Mouse (Mus musculus): ENCODE results near the gene Cep290. TPM values are rescaled to one million over a fixed set of nuclear protein-coding genes. Genes with fewer than 3 reads are reported as not detected.
A peak's percentile ranks its signal among the peaks of the same experiment; 100 is the strongest.

Gene Cep290
- polyA plus RNA-seq, 1 experiment from 2014 or later, result 2.1 TPM

DNA sequence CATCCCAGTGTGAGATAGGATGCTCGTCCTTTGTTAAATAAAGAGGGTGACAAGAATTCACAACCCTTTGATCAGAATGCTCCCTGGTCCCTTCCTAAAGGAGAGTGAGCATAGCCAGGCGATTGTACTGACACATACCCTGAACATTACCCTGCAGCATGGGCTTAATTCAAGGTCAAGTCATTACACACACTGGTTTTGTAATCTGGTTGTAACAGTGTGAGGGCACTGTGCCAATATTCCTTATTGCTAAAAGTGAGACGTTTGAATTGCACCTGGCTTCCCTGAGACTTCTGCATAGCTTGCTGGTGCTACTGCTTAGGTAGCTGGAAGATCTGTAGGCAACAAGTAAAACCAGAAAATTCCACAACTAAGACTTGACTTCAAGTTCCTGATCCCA lies 96.8 kb downstream of the Cep290 start:
- DNase-seq (ENCODE audit: low spot score) (no peak), ATAC-seq (ENCODE audit: low FRiP score, low TSS enrichment) (no peak)
- Histone ChIP-seq H3K4me3 (ENCODE audit: low read depth, low read length) (no peak overlapping the region), H3K9me3 (ENCODE audit: control insufficient read depth, low read length) (no peaks in the 10 kb centered on the region), H3K9ac (ENCODE audit: low read length) (no peak overlapping the region), H3K27ac (replicated peaks) (no peak overlapping the region), H3K36me3 (ENCODE audit: control insufficient read depth, insufficient read depth, low read length) (no peaks in the 10 kb centered on the region), H3K4me2 (replicated peaks; ENCODE audit: low read depth) (no peak overlapping the region), H3K4me1 (replicated peaks; ENCODE audit: control insufficient read depth, insufficient read depth) (no peaks in the 10 kb centered on the region), H3K27me3 (ENCODE audit: control insufficient read depth, insufficient read depth, low read length) (no peaks in the 10 kb centered on the region)
- TF ChIP-seq CTCF (IDR thresholded peaks at IDR 0.05; ENCODE audit: low read depth), result no peak
- no peak for TF ChIP-seq EP300 (optimal IDR thresholded peaks at IDR 0.05)
- 72% methylated on average over 3 of the region's 3 CpGs for WGBS

DNA sequence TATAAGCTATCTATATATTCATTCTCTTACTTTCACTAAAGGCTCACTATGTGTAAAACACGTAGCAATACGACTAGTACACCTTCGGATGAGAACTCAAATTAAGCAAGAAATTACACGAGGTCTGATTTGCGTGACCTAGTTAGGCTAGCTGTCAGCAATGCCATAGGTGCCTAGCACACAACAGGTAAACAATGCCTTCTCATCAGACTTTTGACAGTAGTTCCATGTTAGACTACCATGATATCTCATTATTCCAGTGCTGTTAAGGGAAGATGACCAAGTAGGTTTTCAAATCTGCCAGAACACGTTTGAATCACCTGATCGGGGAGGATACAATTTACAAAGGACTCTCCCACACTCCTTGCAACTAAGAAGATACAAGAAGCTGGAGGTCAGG lies 101.2 kb downstream of the Cep290 start:
- TF ChIP-seq EP300 (optimal IDR thresholded peaks at IDR 0.05) (no peak), CTCF (IDR thresholded peaks at IDR 0.05; ENCODE audit: low read depth) (no peak)
- H3K9ac ChIP-seq (ENCODE audit: low read length), result peak overlapping the region; percentile 75
- no peaks in the 10 kb centered on the region for H3K27me3 ChIP-seq (ENCODE audit: control insufficient read depth, insufficient read depth, low read length)
- DNase-seq (ENCODE audit: low spot score), result no peak
- H3K4me1 ChIP-seq (replicated peaks; ENCODE audit: control insufficient read depth, insufficient read depth), result no peaks in the 10 kb centered on the region
- peak overlapping the region; percentile 73 for H3K4me3 ChIP-seq (ENCODE audit: low read depth, low read length)
- 35% methylated on average over 7 of the region's 7 CpGs for WGBS
- no peak; the same call in 1 of the 2 replicates for ATAC-seq (ENCODE audit: low FRiP score, low TSS enrichment)
- H3K36me3 ChIP-seq (ENCODE audit: control insufficient read depth, insufficient read depth, low read length), result no peaks in the 10 kb centered on the region
- no peaks in the 10 kb centered on the region for H3K9me3 ChIP-seq (ENCODE audit: control insufficient read depth, low read length)
- H3K4me2 ChIP-seq (replicated peaks; ENCODE audit: low read depth), result peak overlapping the region; percentile 88
- no peak overlapping the region for H3K27ac ChIP-seq (replicated peaks)

DNA sequence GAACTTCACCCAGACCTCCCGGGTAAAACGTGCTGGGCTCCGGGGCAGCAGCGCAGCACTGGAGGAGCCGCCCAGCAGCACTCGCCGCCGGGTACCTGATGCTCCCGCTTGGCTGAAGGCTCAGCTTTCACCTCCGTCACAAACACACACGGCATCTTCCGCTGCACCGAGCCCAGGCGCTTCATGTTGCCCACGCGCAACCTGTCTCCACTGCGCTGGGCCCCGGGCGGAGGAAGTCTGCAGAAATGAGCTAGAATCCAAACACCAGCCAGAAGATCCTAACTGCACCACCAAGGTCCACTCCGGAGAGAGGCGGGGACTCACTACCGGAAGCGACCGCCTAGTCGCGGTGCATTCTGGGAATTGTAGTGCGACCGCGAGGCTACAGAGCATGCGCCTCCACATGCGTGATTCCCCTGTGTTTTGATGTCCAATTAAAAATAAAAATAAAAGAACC lies 101.6 kb downstream of the Cep290 start:
- Histone ChIP-seq H3K4me3 (ENCODE audit: low read depth, low read length) (peak overlapping the region; percentile 73), H3K36me3 (ENCODE audit: control insufficient read depth, insufficient read depth, low read length) (no peaks in the 10 kb centered on the region), H3K4me2 (replicated peaks; ENCODE audit: low read depth) (peak overlapping the region; percentile 88), H3K4me1 (replicated peaks; ENCODE audit: control insufficient read depth, insufficient read depth) (no peaks in the 10 kb centered on the region), H3K27me3 (ENCODE audit: control insufficient read depth, insufficient read depth, low read length) (no peaks in the 10 kb centered on the region), H3K9me3 (ENCODE audit: control insufficient read depth, low read length) (no peaks in the 10 kb centered on the region), H3K9ac (ENCODE audit: low read length) (peak overlapping the region; percentile 75), H3K27ac (replicated peaks) (no peak overlapping the region)
- DNase-seq (ENCODE audit: low spot score), result peak; percentile 88
- TF ChIP-seq CTCF (IDR thresholded peaks at IDR 0.05; ENCODE audit: low read depth) (no peak), EP300 (optimal IDR thresholded peaks at IDR 0.05) (no peak)
- WGBS, result under 1% methylated on average over 31 of the region's 31 CpGs
- peak; percentile 97 for ATAC-seq (ENCODE audit: low FRiP score, low TSS enrichment)

DNA sequence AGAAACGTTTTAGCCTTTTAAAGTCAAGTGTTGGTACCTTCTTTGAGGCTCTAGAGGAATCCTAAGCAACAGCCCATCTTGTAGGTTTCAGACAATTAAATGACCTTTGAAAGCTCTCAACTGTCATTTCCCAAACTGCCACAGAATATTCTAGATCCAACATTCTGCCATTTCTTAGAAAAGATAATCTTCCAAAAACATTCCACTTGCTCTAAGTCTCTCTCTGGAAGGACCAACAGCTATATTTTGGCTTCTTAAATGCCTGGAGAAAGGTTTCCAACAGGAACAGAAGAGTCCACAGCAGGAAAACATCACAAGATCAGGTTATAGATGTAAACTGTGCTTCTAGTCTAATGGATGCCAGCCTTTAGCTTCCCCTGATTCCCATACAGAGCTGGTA lies 103.0 kb downstream of the Cep290 start, which contains the start of the genes 4930430F08Rik and 1700017N19Rik:
Gene 4930430F08Rik, minus strand, starts transcription at position 101 of the 400 bp plus-strand sequence.
Gene 1700017N19Rik, plus strand, starts transcription at position 162 of the 400 bp plus-strand sequence.
- H3K27me3 ChIP-seq (ENCODE audit: control insufficient read depth, insufficient read depth, low read length), result no peaks in the 10 kb centered on the region
- ATAC-seq (ENCODE audit: low FRiP score, low TSS enrichment) (no peak), DNase-seq (ENCODE audit: low spot score) (no peak)
- H3K4me3 ChIP-seq (ENCODE audit: low read depth, low read length), result no peak within 1 kb of the TSS
- no peak within 1 kb of the TSS for H3K9ac ChIP-seq (ENCODE audit: low read length)
- no peak within 1 kb of the TSS for H3K27ac ChIP-seq (replicated peaks)
- peak within 1 kb of the TSS; percentile 88; the same call in 1 of the 2 replicates for H3K4me2 ChIP-seq (replicated peaks; ENCODE audit: low read depth)
- no peaks in the 10 kb centered on the region for H3K4me1 ChIP-seq (replicated peaks; ENCODE audit: control insufficient read depth, insufficient read depth)
- H3K36me3 ChIP-seq (ENCODE audit: control insufficient read depth, insufficient read depth, low read length), result no peaks in the 10 kb centered on the region
- 82% methylated on average over 1 of the region's 1 CpGs for WGBS
- TF ChIP-seq CTCF (IDR thresholded peaks at IDR 0.05; ENCODE audit: low read depth) (no peak), EP300 (optimal IDR thresholded peaks at IDR 0.05) (no peak)
- H3K9me3 ChIP-seq (ENCODE audit: control insufficient read depth, low read length), result no peaks in the 10 kb centered on the region

DNA sequence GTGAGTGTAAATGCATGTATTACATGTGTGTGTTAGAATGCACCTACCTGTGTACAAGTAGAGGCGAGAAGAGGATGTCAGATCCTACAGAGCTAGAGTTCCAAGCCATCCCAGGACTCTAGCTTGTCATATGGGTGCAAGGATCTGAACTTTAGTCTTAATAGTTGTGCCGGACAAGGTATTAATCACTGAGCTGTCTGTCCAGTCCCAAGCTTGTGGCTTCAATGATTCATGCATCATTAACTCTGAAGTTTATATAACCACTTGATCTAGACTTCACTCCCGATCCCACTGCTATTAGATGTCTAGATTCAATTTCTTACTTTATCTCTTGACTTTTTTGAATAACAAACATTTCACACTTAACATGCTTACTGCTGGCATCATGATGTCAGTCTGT lies 111.0 kb downstream of the Cep290 start:
- no peak overlapping the region for H3K4me2 ChIP-seq (replicated peaks; ENCODE audit: low read depth)
- H3K36me3 ChIP-seq (ENCODE audit: control insufficient read depth, insufficient read depth, low read length), result no peaks in the 10 kb centered on the region
- no peak overlapping the region for H3K4me3 ChIP-seq (ENCODE audit: low read depth, low read length)
- H3K9me3 ChIP-seq (ENCODE audit: control insufficient read depth, low read length), result no peaks in the 10 kb centered on the region
- no peak for DNase-seq (ENCODE audit: low spot score)
- no peak overlapping the region for H3K27ac ChIP-seq (replicated peaks)
- WGBS, result 61% methylated on average over 3 of the region's 3 CpGs
- TF ChIP-seq CTCF (IDR thresholded peaks at IDR 0.05; ENCODE audit: low read depth) (no peak), EP300 (optimal IDR thresholded peaks at IDR 0.05) (no peak)
- H3K27me3 ChIP-seq (ENCODE audit: control insufficient read depth, insufficient read depth, low read length), result no peaks in the 10 kb centered on the region
- ATAC-seq (ENCODE audit: low FRiP score, low TSS enrichment), result no peak
- H3K4me1 ChIP-seq (replicated peaks; ENCODE audit: control insufficient read depth, insufficient read depth), result no peaks in the 10 kb centered on the region
- H3K9ac ChIP-seq (ENCODE audit: low read length), result no peak overlapping the region

DNA sequence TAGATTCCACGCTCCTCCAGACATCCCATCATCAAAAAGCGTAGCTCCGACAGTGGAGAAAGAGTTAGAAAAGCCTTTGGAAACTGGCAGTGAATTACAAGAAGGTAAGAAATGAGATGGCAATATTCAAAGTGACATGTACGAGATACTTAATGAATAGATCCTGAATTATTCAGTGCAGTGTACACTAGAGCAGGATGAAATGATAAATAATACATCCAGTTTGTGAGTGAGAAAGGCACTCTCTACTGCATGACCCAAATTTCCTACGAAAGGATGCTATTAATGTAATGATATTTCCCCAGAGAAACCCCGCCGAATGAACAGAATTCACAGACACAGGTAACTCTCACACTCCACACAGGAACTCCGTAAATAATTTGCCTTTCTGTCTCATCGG lies 116.2 kb downstream of the Cep290 start:
- no peaks in the 10 kb centered on the region for H3K36me3 ChIP-seq (ENCODE audit: control insufficient read depth, insufficient read depth, low read length)
- no peaks in the 10 kb centered on the region for H3K4me1 ChIP-seq (replicated peaks; ENCODE audit: control insufficient read depth, insufficient read depth)
- no peaks in the 10 kb centered on the region for H3K9me3 ChIP-seq (ENCODE audit: control insufficient read depth, low read length)
- TF ChIP-seq CTCF (IDR thresholded peaks at IDR 0.05; ENCODE audit: low read depth) (no peak), EP300 (optimal IDR thresholded peaks at IDR 0.05) (no peak)
- no peak for ATAC-seq (ENCODE audit: low FRiP score, low TSS enrichment)
- DNase-seq (ENCODE audit: low spot score), result no peak
- no peak overlapping the region for H3K4me3 ChIP-seq (ENCODE audit: low read depth, low read length)
- H3K9ac ChIP-seq (ENCODE audit: low read length), result no peak overlapping the region
- no peak overlapping the region for H3K27ac ChIP-seq (replicated peaks)
- 86% methylated on average over 9 of the region's 9 CpGs for WGBS
- H3K27me3 ChIP-seq (ENCODE audit: control insufficient read depth, insufficient read depth, low read length), result no peaks in the 10 kb centered on the region
- H3K4me2 ChIP-seq (replicated peaks; ENCODE audit: low read depth), result no peak overlapping the region
